Mouse (Mus musculus) right cerebral cortex, postnatal 36 days (tissue): ENCODE measurements around the gene Gm21985.
"Not testable (repeated sequence)": the region's sequence is repeated elsewhere in the genome, so short reads cannot be mapped to it uniquely, and the experiment has no call there.

ENCODE experiments used
- DNase-seq, 2 experiments: peaks; one replicate each; pipeline ENCODE4 v3.0.0; 2022; ENCODE audit warnings: low spot score in 2 of 2, mixed read lengths in 1 of 2

Gene Gm21985

DNA sequence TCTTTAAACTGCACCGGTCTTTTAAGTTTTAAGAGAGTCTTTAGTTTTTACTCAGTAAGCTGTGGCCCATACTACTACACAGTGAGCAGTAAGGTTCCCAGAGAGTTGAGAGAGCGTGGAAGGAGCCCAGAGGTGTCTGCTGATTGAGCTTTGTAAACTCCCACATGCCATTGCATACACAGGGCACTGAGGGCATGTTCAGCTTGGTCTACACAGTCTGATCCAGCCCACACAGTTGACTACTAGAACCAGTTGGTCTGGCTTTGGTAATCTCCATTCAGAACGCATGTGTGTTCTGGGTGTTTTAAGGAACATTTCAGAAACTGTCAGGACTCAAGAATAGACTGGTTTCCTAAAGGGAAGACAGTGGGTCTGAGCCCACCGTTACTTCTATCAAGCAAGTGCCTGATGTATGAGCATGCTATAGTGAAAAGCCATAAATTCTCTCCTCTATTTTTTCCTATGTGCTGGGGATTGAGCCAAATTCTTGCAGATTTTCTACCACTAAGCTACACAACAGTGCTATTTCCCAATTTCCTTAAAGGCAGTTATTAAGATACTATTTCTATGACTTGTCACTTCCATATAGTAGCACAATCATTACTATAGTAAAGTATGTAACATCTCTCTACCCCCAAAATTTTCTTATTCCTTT lies 125.4 kb downstream of the Gm21985 start:
- no peak for DNase-seq

DNA sequence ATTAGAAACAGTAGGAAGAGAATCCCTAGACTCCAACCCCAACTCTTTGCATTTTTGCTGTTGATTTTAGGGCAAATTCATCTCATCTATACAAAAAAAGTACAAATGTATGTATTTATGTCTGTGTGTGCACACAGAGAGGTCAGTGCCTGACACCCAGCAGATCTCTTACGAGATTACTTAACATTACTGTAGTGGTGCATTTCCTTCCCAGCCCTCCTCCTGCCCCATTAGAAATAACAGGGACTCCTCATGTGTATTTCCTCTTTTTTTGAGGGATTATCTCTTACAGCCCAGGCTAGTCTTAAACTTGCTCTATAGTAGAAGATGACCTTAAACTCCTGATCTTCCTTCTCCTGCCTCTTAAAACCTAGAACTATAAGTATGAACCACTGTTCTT lies 126.6 kb downstream of the Gm21985 start:
- DNase-seq: no peak

DNA sequence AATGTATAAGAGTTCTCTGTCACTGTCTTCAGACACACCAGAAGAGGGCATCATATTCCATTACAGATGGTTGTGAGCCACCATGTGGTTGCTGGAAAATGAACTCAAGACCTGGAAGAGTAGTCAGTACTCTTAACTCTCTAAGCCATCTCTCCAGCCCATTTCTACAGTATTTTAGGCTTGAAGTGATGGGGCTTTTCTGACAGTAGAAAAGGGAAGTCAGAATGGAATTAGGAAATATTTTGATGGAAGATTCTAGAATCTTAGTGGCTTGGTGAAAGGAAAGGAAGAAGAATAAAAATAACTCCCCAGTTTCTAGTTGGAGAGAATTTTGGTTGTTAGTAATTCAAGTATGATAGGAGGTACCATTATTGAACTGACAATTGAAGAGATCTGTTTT lies 127.8 kb downstream of the Gm21985 start:
- DNase-seq: no peak

DNA sequence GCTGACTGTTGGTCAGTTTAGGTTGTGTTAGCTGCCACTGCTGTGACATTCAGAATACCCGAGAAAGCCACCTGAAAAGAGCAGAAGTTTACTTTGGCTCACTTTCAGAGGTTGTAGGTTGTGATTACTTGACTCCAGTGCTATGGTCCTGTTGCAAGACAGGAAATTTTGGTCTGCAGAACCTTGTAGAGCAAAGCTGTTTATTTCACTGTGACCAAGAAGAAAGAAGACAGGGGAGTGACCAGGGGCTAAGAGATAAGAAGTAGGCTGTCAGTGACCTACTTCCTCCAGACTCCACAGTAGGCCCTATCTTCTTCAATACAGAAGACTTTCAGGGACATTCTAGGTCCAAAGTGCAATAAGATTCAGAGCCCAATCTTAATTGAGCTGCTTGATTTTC lies 130.5 kb downstream of the Gm21985 start:
- no peak for DNase-seq

DNA sequence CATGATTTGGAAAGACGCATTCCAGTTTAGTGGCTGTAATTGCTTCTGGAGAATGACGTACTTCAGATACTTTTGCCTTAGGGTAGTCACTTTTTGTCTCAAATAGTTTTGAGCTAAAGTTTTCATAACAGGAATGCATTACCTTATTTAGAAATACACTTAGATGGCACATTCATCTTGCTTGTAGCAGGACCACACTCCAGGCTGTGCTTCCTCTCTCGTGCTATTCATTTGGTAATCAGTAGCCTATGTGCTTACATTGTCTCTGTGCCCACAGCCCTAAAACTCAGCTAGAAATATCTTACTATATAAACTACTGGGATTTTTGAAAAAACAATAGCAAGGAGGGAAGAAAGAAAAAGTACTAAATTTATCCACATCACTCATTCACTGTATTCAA lies 140.9 kb downstream of the Gm21985 start:
- DNase-seq: no peak

DNA sequence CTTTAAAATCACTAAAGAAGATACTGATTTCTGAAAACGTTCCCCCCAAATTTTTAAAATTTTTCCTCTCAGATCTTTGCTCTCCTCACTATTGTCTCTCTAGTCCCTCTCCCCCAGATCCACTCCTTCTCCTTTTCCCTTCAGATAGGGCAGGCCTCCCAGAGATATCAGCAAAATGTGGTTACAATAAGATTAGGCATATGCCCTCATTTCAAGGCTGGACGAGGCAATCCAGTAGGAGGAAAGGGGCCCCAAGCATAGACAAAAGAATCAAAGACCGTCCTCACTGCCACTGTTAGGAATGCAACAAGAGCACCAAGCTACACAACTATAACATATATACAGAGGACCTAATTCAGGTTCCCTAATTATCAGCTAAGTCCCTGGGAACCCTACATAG lies 159.2 kb downstream of the Gm21985 start:
- DNase-seq: no peak

DNA sequence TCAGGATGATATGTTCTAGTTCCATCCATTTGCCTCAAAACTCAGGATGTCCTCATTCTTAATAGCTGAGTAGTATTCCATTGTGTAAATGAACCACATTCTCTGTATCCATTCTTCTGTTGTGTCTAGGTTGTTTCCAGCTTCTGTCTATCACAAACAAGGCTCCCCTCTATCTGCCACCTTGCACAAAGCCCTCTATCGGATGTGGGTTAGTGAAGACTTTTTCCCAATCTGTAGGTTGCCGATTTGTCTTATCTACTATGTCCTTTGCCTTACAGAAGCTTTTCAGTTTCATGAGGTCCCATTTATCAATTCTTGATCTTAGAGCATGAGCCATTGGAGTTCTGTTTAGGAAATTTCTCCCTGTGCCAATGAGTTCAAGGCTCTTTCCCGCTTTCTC lies 162.4 kb downstream of the Gm21985 start:
- not testable (repeated sequence) for DNase-seq

DNA sequence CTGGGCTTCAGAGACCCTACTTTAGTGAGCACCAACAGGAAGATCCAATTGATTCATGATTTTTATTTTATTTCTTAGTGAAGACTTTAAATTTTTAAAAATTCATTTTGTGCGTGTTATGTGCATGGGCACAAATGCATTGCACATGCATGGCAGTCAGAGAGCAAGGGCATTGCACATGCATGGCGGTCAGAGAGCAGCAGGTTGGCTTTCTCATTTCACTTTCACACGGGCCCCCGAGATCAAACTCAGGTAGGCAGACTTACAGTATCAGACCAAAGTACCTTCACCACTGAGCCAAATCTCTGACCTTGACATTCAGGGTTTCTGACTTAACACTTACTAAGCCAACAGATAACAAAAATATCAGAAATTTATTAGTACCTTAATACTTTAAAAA lies 163.6 kb downstream of the Gm21985 start:
- DNase-seq: no peak

DNA sequence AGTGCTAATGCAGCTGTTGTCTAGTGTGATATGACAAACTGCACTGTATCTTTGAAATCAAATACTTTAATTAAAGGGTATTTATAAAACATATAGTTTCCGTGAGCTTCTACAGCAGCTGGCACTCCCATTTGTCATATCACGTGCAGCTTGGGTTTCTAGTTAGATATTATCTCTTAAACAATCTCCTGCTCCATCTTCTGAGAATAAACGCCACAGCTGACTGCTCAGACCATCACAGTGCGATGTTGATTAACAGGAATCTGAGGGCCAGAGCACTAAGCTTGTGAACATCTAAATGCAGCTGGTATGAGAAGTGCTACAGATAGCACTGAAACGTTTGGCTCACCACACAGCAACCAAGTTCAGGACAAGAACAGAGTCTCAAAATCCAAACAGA lies 164.3 kb downstream of the Gm21985 start:
- no peak for DNase-seq

DNA sequence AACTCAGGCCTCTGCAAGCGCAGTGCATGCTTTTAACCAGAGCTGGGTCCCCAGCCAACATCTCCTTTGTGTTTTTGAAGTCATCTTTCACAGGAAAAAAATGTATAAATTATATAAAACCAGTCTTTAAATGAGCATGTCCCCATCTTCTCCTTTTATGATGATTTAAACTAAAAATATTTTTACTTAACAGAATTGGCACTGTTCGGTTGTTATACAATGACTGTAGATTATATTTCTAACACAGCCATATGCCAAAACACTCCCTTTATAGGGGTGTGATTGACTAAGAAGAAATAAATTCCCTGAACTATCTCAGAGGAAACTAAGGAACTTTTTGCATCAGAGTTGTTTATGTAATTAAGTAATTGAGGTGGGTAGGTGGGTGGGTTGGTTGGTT lies 166.4 kb downstream of the Gm21985 start:
- DNase-seq: no peak

DNA sequence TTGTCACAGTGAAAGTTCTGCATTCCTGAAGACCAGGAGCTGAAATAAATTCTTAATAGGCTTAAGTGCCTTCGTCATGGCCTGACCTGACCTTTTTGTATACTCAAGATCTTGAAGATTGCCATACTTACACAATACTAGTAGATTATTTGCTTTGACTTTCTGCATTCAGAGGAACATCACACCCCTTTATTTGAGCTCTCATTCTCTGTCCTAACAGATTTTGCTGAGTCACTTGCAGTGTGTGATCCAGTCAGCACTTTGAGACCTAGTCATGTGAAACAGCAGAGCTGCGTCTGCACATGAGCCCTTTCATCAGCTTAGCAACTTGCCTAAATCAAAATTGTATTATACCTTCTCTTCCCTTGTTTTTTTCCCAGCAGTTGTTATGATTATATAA lies 167.2 kb downstream of the Gm21985 start:
- no peak for DNase-seq

DNA sequence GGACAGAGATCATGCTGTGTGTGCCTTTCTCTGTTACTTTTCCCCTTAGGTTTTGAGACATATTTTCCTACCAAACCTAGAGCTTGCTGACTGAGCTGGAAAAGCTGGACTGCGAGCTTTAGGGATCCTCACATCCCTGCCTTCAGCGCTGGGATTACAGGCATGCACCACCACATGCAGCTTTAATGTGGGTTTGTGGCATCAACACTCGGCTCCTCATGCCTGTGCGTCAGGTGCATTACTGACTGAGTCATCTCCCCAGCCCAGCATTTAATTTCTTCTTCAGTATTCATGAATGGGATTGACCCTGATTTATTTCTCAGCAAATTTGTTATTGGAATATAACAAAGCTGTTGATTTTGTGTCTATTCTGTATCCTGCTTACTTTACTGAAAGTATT lies 170.2 kb downstream of the Gm21985 start:
- no peak for DNase-seq

DNA sequence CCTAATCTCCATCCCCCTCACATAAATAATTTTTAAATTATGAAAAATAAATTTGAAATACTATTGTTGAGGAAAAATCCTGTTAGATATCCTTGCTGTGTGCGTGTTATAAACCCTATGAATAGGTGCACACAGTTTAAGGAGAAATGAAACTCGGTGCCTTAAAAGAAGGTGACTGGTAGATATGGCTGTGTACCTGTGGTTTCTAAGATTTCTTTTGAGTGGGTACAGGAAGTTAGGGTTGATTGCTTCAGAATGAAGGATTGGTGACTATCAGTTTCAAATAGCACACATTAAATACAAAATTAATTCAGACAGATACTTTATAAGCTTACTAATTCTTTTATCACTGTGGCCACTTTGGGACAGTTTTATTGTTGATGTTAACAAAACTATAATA lies 171.5 kb downstream of the Gm21985 start:
- DNase-seq: no peak

DNA sequence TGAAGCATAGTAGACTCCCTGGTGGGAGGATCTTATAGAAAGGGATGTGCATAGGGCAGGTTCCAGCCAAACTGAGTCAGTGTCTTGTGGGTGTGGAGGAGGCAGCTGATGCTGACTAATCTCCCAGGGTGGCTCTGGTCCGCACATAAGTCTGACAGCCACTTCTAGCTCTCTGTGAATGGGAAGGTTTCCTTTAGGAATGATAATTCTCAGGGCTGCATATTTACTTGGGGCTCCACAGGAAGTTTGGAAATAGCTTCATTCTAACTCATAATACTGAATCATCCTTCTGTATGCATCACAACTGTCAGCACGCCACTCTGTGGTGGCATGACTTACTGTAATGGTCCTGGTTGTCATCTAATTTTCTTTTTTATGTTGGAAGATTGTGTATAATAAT lies 177.4 kb downstream of the Gm21985 start:
- DNase-seq: peak; percentile 11 to 55

DNA sequence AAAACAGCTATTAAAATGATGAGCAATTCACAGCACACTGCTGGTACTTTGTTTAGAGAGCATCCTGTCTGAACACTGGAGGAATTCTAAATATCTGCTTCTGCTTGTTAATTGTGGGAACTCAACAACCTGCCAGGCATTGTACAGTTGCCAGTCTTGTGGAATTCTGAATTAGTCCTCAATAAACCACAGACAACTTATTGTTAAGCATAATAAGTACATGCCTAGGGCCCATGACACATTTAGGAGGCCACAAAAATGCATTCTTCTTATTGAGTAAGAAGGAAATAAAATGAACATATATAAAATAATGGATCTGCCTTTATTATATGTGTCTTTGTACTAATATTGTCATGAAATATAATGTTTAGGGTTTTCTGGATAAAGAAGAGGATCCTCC lies 179.4 kb downstream of the Gm21985 start:
- DNase-seq: no peak

DNA sequence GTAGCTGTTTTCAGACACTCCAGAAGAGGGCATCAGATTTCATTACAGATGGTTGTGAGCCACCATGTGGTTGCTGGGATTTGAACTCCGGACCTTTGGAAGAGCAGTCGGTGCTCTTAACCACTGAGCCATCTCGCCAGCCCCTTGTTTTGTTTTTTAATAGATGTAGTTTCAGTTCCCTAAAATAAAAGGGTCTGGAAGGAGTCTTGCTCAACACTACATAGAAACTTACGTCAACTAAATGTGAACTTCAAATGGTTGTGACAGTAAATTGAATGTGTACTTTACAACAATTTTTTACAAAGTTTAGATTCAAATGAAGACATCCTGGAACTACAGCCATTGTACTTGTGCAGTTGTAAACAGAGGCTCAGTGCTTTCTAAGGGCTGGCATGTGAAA lies 181.9 kb downstream of the Gm21985 start:
- not testable (repeated sequence) for DNase-seq

DNA sequence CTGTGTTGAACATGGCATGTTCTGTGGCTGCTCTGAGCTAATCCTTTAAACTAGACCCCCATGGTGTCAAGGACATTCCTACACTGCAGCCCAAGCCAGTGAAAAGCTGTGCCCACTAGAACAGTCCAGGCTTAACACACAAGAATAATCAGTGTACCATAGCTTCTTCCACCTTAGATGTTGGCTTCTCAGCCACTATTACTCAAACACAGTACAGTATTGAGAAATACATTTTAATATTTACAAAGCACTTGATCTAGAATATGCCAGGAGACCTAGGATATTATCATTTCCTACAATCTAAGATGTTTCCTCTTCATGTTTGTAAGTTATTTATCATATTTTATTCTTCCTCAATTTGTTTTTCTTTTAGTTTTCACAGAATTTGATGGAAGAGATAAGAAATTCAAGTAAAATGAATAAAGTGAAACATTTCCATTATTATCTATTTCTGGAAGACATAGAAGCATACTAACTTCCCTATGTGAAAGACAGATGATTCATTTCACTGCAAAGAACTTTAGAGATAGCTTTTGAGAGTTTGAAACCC lies 182.5 kb downstream of the Gm21985 start:
- DNase-seq: no peak

DNA sequence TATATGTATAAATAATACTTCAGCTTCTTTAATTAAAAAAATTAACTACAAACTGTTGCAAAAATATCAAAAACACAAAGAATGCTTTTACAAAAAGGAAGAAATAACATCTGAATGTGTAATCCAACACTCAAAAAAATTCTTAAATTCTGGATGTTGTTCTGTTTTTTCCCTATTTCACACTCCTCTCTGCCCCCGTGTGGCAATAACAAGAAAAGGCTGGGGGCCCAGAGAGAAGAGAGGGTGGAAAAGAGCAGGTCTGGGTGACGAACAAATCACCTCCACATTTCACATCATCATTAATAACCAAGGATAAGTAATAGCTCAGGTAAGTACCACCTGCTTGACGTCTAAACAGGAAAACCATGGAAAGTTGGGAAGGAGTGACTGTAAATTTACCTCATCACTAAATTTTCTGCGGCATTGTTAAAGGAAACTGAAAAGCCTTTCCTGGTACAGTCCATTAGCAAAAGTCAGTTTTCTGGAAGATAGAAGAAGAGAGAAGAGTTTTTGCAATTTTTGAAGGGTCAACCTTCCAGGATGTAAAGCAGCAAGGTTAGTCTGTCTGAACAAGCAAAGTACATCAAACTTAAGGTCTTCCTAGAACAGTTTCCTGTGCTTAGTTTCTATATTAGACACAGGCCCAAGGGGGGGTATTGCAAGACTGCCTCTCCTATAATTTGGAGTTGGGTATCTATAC lies 183.6 kb downstream of the Gm21985 start:
- no peak for DNase-seq

DNA sequence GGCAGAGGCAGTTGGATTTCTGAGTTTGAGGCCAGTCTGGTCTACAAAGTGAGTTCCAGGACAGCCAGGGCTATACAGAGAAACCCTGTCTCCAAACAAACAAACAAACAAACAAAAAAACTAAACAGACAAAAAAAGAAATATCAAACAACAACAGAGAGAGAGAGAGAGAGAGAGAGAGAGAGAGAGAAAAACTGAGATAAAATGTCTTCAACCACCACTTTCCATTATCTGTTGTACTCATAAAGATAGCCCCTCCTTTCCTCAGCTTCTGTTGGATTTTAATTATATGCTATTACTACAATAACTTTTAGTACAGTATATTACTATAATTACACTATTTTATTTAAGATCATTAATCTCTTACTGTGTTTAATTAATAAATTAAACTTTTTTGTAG lies 186.4 kb downstream of the Gm21985 start:
- not testable (repeated sequence) for DNase-seq

DNA sequence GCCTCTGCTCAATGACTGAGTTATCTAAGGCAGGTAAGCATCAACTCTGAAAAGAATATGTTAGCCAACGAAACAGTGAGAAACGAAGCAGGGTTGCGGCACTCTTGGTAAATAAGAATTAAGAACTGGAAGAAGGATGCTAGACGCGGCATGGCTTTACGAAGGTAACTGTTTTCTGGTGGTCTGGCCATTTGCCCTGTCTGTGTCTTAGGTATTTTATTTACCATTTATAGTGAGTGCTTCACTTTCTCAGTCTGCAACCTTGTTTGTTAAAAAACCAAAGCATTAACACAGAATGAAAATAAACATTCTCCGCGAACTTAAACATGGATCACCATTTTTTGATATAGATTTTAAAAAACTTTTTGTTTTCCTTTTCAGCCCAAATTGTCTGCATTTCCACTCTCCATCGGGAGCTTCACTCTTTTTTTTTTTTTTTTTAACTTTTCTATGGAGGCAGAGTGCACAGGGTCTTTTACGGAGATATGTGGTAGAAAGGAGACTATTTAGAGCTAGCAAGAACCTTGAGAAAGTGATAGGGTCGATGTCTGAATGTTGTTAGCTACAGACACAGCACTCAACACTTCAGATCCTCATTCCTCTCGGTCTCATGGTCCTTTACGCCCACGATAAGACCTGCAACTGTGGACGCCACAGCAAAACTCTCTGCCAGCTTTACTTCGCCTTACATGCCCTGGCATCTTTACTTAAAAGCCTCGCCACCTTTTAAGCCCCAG lies 188.2 kb downstream of the Gm21985 start:
- DNase-seq: no peak

DNA sequence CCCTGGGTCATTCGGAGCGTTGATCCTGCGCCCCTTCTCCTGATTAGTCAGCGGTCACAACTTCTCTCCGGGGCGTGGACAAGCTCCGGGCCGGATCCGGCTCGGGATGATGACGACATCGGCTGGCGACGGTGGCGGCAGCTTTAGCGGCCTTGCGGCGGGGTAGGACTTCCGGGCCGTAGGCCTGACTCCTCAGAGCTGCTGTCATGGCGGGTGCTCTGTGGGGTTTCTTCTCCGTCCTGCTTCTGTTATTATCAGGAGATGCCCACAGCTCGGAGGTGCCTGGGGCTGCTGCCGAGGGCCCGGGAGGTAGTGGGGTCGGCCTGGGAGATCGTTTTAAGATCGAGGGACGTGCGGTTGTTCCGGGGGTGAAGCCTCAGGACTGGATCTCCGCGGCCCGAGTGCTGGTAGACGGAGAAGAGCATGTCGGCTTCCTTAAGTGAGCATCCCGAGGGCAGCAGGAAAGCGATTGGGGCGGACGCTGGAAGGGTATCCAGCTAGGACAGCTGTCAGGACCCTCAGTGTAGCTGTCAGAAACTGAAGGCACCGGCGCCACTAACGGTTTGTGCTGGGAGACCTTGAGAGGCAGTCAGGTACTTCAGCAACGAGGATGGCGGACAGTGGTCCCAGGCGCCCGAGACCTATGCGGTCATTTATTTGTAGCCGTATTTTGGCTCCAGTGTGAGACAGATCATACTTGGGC lies 188.9 kb downstream of the Gm21985 start, which contains the start of gene Emc7:
Emc7 (plus strand) TSS at position 136 of the 703 bp plus-strand sequence.
- peak; percentile 93 to 94 for DNase-seq
